Mouse (Mus musculus) thymus, postnatal 25 days (tissue): ENCODE results near the gene Wapl.
A peak's percentile ranks its signal among the peaks of the same experiment; 100 is the strongest.

ENCODE experiments used
- DNase-seq: peaks from one replicate; pipeline ENCODE4 v3.0.0; 2022

Wapl gene

GRCm38 (mm10) chr14:34776719-34777385 lies 103.1 kb downstream of the Wapl start:
- DNase-seq = no peak

GRCm38 (mm10) chr14:34777810-34778209 lies 104.1 kb downstream of the Wapl start:
- DNase-seq = peak; percentile 61

- DNase-seq = no peak
These were observed 105.0 kb downstream of the Wapl start for GRCm38 (mm10) chr14:34778760-34779159.

- no peak for DNase-seq
These were observed 119.8 kb downstream of the Wapl start for GRCm38 (mm10) chr14:34793406-34794037.
